Mouse (Mus musculus) MEL (cell line): ENCODE measurements around the gene Exoc4. TPM values are rescaled to one million over a fixed set of nuclear protein-coding genes. Genes with fewer than 3 reads are reported as not detected.

Source experiments
- DNase-seq: peaks from one replicate; pipeline ENCODE4 v3.0.0; 2011; ENCODE audit warnings: low read depth, low spot score
- H3K27ac ChIP-seq: 2 replicates; pipeline ENCODE4 v1.5.1; 2012; ENCODE audit warnings: low read depth, mild to moderate bottlenecking, control low read depth, low read length, moderate library complexity; ENCODE audit not compliant: control insufficient read depth
- H3K27me3 ChIP-seq, 2 experiments: fragments of 150-350 bp in 1 of 2; sonication (generic) in 1 of 2; 2 replicates each; pipeline ENCODE4 v1.6.1; 2012; ENCODE audit warnings: low read length in 2 of 2, mild to moderate bottlenecking in 2 of 2, improper control_type of control experiment in 1 of 2, moderate library complexity in 1 of 2; ENCODE audit not compliant: insufficient read depth in 2 of 2, control insufficient read depth in 1 of 2
- H3K36me3 ChIP-seq, 2 experiments: 2 replicates each; pipeline ENCODE4 v1.6.1; 2012 to 2014; ENCODE audit warnings: low read length in 2 of 2, improper control_type of control experiment in 1 of 2, inconsistent platforms in 1 of 2, mild to moderate bottlenecking in 1 of 2; ENCODE audit not compliant: insufficient read depth in 2 of 2, control insufficient read depth in 1 of 2
- H3K4me1 ChIP-seq, 2 experiments: fragments of 150-350 bp in 1 of 2; sonication (generic) in 1 of 2; 2 replicates each; pipeline ENCODE4 v1.6.1; 2012; ENCODE audit warnings: low read length in 2 of 2, improper control_type of control experiment in 1 of 2, mild to moderate bottlenecking in 1 of 2; ENCODE audit not compliant: insufficient read depth in 2 of 2, control insufficient read depth in 1 of 2
- H3K4me3 ChIP-seq, 2 experiments: fragments of 150-350 bp in 1 of 2; sonication (generic) in 1 of 2; 2 replicates each; pipeline ENCODE4 v1.5.1; 2012; ENCODE audit warnings: low read depth in 2 of 2, low read length in 2 of 2, mild to moderate bottlenecking in 2 of 2, moderate library complexity in 2 of 2, control low read depth in 1 of 2, improper control_type of control experiment in 1 of 2; ENCODE audit not compliant: control insufficient read depth in 1 of 2, insufficient read depth in 1 of 2
- H3K79me2 ChIP-seq: 2 replicates; pipeline ENCODE4 v1.6.1; 2012; ENCODE audit warnings: mild to moderate bottlenecking, low read length, moderate library complexity; ENCODE audit not compliant: control insufficient read depth, poor library complexity, insufficient read depth
- H3K9ac ChIP-seq: 2 replicates; pipeline ENCODE4 v1.6.1; 2012; ENCODE audit warnings: low read depth, mild to moderate bottlenecking, control low read depth, low read length, moderate library complexity; ENCODE audit not compliant: control insufficient read depth, poor library complexity, severe bottlenecking
- H3K9me3 ChIP-seq: fragments of 150-350 bp; sonication (generic); replicated peaks from 2 replicates; pipeline ENCODE4 v1.6.1; 2012; ENCODE audit warnings: mild to moderate bottlenecking, low read length, improper control_type of control experiment, moderate library complexity; ENCODE audit not compliant: insufficient read depth
- BHLHE40 ChIP-seq: IDR thresholded peaks from 2 replicates; pipeline ENCODE4 v1.6.1; 2012; ENCODE audit warnings: low read depth, mild to moderate bottlenecking, inconsistent platforms, low read length, improper control_type of control experiment, borderline replicate concordance
- CHD1 ChIP-seq: IDR thresholded peaks from 2 replicates; pipeline ENCODE4 v1.6.1; 2012; ENCODE audit warnings: low read depth, mild to moderate bottlenecking, inconsistent platforms, low read length, improper control_type of control experiment
- CHD2 ChIP-seq: IDR thresholded peaks from 2 replicates; pipeline ENCODE4 v1.6.1; 2011; ENCODE audit warnings: low read length, improper control_type of control experiment
- CTCF ChIP-seq, 3 experiments: IDR thresholded peaks in 2 of 3; conservative IDR thresholded peaks in 1 of 3; 2 replicates each; pipeline ENCODE4 v1.5.1; 2011 to 2012; ENCODE audit warnings: low read length in 3 of 3, low read depth in 2 of 3, mild to moderate bottlenecking in 2 of 3, improper control_type of control experiment in 1 of 3, inconsistent platforms in 1 of 3, mixed read lengths in 1 of 3, moderate library complexity in 1 of 3; ENCODE audit not compliant: control insufficient read depth in 1 of 3, insufficient read depth in 1 of 3, poor library complexity in 1 of 3, severe bottlenecking in 1 of 3
- E2F4 ChIP-seq: IDR thresholded peaks from 2 replicates; pipeline ENCODE4 v1.6.1; 2011; ENCODE audit warnings: low read depth, low read length, improper control_type of control experiment, borderline replicate concordance
- GATA1 ChIP-seq: IDR thresholded peaks from 2 replicates; pipeline ENCODE4 v1.6.1; 2011; ENCODE audit warnings: low read depth, low read length, improper control_type of control experiment
- HCFC1 ChIP-seq: IDR thresholded peaks from 2 replicates; pipeline ENCODE4 v1.6.1; 2012; ENCODE audit warnings: low read depth, mild to moderate bottlenecking, inconsistent platforms, low read length, improper control_type of control experiment, moderate library complexity
- JUND ChIP-seq: IDR thresholded peaks from 2 replicates; pipeline ENCODE4 v1.6.1; 2011; ENCODE audit warnings: low read depth, mild to moderate bottlenecking, improper control_type of control experiment, low read length
- MAFK ChIP-seq: IDR thresholded peaks from 2 replicates; pipeline ENCODE4 v1.6.1; 2011; ENCODE audit warnings: low read depth, mild to moderate bottlenecking, low read length, improper control_type of control experiment, borderline replicate concordance
- MYB ChIP-seq: IDR thresholded peaks from 2 replicates; pipeline ENCODE4 v1.6.1; 2011; ENCODE audit warnings: mild to moderate bottlenecking, low read depth, low read length, improper control_type of control experiment
- NELFE ChIP-seq: IDR thresholded peaks from 2 replicates; pipeline ENCODE4 v1.6.1; 2011; ENCODE audit warnings: low read depth, low read length, improper control_type of control experiment
- NRF1 ChIP-seq: IDR thresholded peaks from 2 replicates; pipeline ENCODE4 v1.6.1; 2014; ENCODE audit warnings: low read depth, mild to moderate bottlenecking, inconsistent platforms, low read length, improper control_type of control experiment, moderate library complexity; ENCODE audit not compliant: poor library complexity, insufficient read depth, severe bottlenecking
- POLR2A ChIP-seq, 2 experiments: IDR thresholded peaks; 2 replicates each; pipeline ENCODE4 v1.6.1; 2011 to 2012; ENCODE audit warnings: low read length in 2 of 2, mild to moderate bottlenecking in 2 of 2, control low read depth in 1 of 2, improper control_type of control experiment in 1 of 2, low read depth in 1 of 2, moderate library complexity in 1 of 2; ENCODE audit not compliant: control insufficient read depth in 1 of 2, insufficient read depth in 1 of 2, poor library complexity in 1 of 2
- POLR2AphosphoS5 ChIP-seq: IDR thresholded peaks from 2 replicates; pipeline ENCODE4 v1.6.1; 2012; ENCODE audit warnings: low read depth, borderline replicate concordance, mild to moderate bottlenecking, inconsistent platforms, low read length, moderate library complexity, mixed read lengths
- RAD21 ChIP-seq: IDR thresholded peaks from 2 replicates; pipeline ENCODE4 v1.6.1; 2011; ENCODE audit warnings: mild to moderate bottlenecking, low read depth, low read length, improper control_type of control experiment
- RCOR1 ChIP-seq: IDR thresholded peaks from 2 replicates; pipeline ENCODE4 v1.6.1; 2012; ENCODE audit warnings: low read depth, mild to moderate bottlenecking, inconsistent platforms, low read length, improper control_type of control experiment
- SIN3A ChIP-seq: IDR thresholded peaks from 2 replicates; pipeline ENCODE4 v1.6.1; 2012; ENCODE audit warnings: low read length, improper control_type of control experiment, inconsistent platforms
- TAL1 ChIP-seq: IDR thresholded peaks from 2 replicates; pipeline ENCODE4 v1.6.1; 2012; ENCODE audit warnings: mild to moderate bottlenecking, inconsistent platforms, low read length, moderate library complexity, mixed read lengths
- TBP ChIP-seq: IDR thresholded peaks from 2 replicates; pipeline ENCODE4 v1.8.0; 2011; ENCODE audit warnings: low read depth, low read length, improper control_type of control experiment
- UBTF ChIP-seq: IDR thresholded peaks from 2 replicates; pipeline ENCODE4 v1.6.1; 2012; ENCODE audit warnings: low read depth, mild to moderate bottlenecking, inconsistent platforms, low read length, improper control_type of control experiment, moderate library complexity, borderline replicate concordance; ENCODE audit not compliant: insufficient read depth
- USF1 ChIP-seq: IDR thresholded peaks from 2 replicates; pipeline ENCODE4 v1.6.1; 2014; ENCODE audit warnings: low read depth, mild to moderate bottlenecking, inconsistent platforms, low read length, improper control_type of control experiment, moderate library complexity
- USF2 ChIP-seq, 2 experiments: IDR thresholded peaks; 2 replicates each; pipeline ENCODE4 v1.6.1; 2011 to 2012; ENCODE audit warnings: improper control_type of control experiment in 2 of 2, low read length in 2 of 2, borderline replicate concordance in 1 of 2, inconsistent platforms in 1 of 2, low read depth in 1 of 2, mild to moderate bottlenecking in 1 of 2; ENCODE audit not compliant: insufficient read depth in 1 of 2
- ZKSCAN1 ChIP-seq: IDR thresholded peaks from 2 replicates; pipeline ENCODE4 v1.6.1; 2012; ENCODE audit warnings: low read depth, mild to moderate bottlenecking, inconsistent platforms, low read length, improper control_type of control experiment, moderate library complexity
- ZMIZ1 ChIP-seq: IDR thresholded peaks from 2 replicates; pipeline ENCODE4 v1.6.1; 2012; ENCODE audit warnings: low read depth, mild to moderate bottlenecking, inconsistent platforms, low read length, improper control_type of control experiment, moderate library complexity
- polyA plus RNA-seq, 2 experiments: library from polyadenylated mRNA; stranded (reverse) in 1 of 2; unstranded in 1 of 2; fragments of >175 nt in 1 of 2; fragments of >200 nt in 1 of 2; gene quantifications; 2 replicates each; pipeline versions ENCODE4 v1.2.1 to v1.2.4; 2012; ENCODE audit warnings: low replicate concordance in 2 of 2, low read depth in 1 of 2; ENCODE audit not compliant: insufficient read length in 2 of 2, insufficient read depth in 1 of 2, missing spikeins in 1 of 2
- total RNA-seq: library from RNA; depleted of rRNA; stranded (reverse); fragments of 300-350 nt; gene quantifications from 2 replicates; pipeline ENCODE4 v1.2.3, GENCODE M21; 2012

Gene Exoc4
- total and polyA plus RNA-seq, 3 experiments: 16.4 to 22.6 TPM; not detected in 1

DNA sequence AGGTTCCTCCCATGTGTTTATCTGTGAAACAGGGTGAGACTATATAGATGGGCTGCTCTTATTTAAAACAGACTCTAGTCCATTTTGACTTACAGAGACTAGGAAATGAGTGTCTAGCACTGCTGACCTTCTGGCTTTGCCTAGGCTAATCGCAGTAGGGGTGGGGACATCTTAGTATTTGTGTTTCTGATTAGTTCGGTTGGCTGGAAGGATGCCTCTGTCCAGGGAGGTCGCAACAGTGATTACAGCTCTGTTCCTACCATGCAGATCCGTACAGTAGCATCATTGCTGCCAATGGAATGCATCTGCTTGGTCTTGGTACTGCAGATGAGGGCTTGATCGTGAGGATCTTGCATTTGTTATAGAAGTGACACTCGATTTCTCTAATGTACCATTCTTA lies 18.7 kb downstream of the Exoc4 start:
- DNase-seq: no peak
- no peaks in the 10 kb centered on the region for H3K9me3 ChIP-seq
- peaks cover 0 to 9% of the 10 kb centered on the region in 2 experiments for H3K36me3 ChIP-seq
- H3K79me2 ChIP-seq: no peaks in the 10 kb centered on the region
- TF ChIP-seq MAFK (no peak), ZKSCAN1 (no peak), RCOR1 (no peak), CHD2 (no peak), HCFC1 (no peak)
- TF ChIP-seq, all 39 proteins: peak for 0
- Histone ChIP-seq H3K9ac (no peak overlapping the region), H3K4me3 (no peak overlapping the region), H3K4me1 (peaks cover 6 to 7% of the 10 kb centered on the region in 2 experiments; a peak in 3 of 4 replicates), H3K27me3 (no peaks in the 10 kb centered on the region), H3K27ac (no peak overlapping the region)

DNA sequence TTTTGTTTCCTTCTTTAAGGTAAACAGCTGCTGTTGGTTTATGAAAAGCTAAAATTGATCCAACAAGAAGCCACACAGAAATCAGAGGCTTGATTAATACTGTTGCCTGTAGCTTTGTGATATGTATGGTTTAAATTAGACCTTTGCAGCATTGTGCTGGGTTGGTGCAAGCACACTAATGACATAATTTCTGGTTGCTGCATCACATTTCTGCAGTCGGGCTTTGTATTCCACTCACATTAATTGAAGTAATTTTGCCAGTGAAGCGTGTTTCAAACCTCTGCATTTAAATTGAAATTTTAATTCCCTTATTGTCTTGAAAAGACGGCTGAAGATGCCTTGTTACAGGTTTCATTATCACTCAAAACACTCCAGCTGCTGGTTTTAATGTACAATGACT lies 34.6 kb downstream of the Exoc4 start:
- no peaks in the 10 kb centered on the region for H3K27me3 ChIP-seq
- H3K79me2 ChIP-seq: no peaks in the 10 kb centered on the region
- TF ChIP-seq POLR2AphosphoS5 (no peak), GATA1 (no peak), ZMIZ1 (no peak), CHD1 (no peak), E2F4 (no peak), TBP (no peak), NRF1 (no peak)
- peaks cover 1 to 4% of the 10 kb centered on the region in 2 experiments; a peak in 2 of 4 replicates for H3K36me3 ChIP-seq
- H3K4me1 ChIP-seq: peaks cover 0 to 4% of the 10 kb centered on the region in 2 experiments; a peak in 1 of 4 replicates
- no peak for DNase-seq
- H3K4me3 ChIP-seq: no peak overlapping the region
- H3K9ac ChIP-seq: no peak overlapping the region
- H3K27ac ChIP-seq: no peak overlapping the region
- no peaks in the 10 kb centered on the region for H3K9me3 ChIP-seq

- H3K9me3 ChIP-seq: no peaks in the 10 kb centered on the region
- peaks cover under 1 to 4% of the 10 kb centered on the region in 2 experiments; a peak in 2 of 4 replicates for H3K36me3 ChIP-seq
- H3K79me2 ChIP-seq: no peaks in the 10 kb centered on the region
- H3K27me3 ChIP-seq: no peaks in the 10 kb centered on the region
- H3K9ac ChIP-seq: no peak overlapping the region
- H3K4me1 ChIP-seq: peaks cover 0 to 4% of the 10 kb centered on the region in 2 experiments; a peak in 1 of 4 replicates
- no peak overlapping the region for H3K4me3 ChIP-seq
- no peak for DNase-seq
- no peak for TF ChIP-seq RAD21
- TF ChIP-seq MYB: no peak
- no peak for TF ChIP-seq USF1
- TF ChIP-seq ZMIZ1: no peak
- no peak for TF ChIP-seq POLR2A (IDR thresholded peaks at IDR 0.05; ENCODE audit: control insufficient read depth in 1 of 2, insufficient read depth in 1 of 2, low read depth in 1 of 2, low read length in 2 of 2, poor library complexity in 1 of 2)
- no peak for TF ChIP-seq BHLHE40
- TF ChIP-seq HCFC1: no peak
- no peak for TF ChIP-seq ZKSCAN1
- no peak for TF ChIP-seq UBTF
- no peak for TF ChIP-seq NELFE
- no peak for TF ChIP-seq CTCF (IDR thresholded peaks at IDR 0.05 in 2 of 3, conservative IDR thresholded peaks at IDR 0.05 in 1 of 3; ENCODE audit: control insufficient read depth in 1 of 3, insufficient read depth in 1 of 3, low read depth in 2 of 3, low read length in 3 of 3, poor library complexity in 1 of 3, severe bottlenecking in 1 of 3)
- TF ChIP-seq SIN3A: no peak
- no peak for TF ChIP-seq TAL1
- no peak for TF ChIP-seq JUND
- no peak for TF ChIP-seq NRF1
- TF ChIP-seq USF2 (IDR thresholded peaks at IDR 0.05; ENCODE audit: borderline replicate concordance in 1 of 2, insufficient read depth in 1 of 2, low read depth in 1 of 2, low read length in 2 of 2): no peak
- no peak for TF ChIP-seq CHD2
- H3K27ac ChIP-seq: no peak overlapping the region
These were observed 35.1 kb downstream of the Exoc4 start for GRCm38 (mm10) chr6:33283936-33284335.
